Mouse (Mus musculus) heart, embryonic 16.5 days (tissue): Measurements from ENCODE around the gene Ccnl2. TPM values are rescaled to one million over a fixed set of nuclear protein-coding genes. Genes with fewer than 3 reads are reported as not detected.

Source experiments
- ATAC-seq: fragments of 200-750 bp; cut with Nextera tagmentation; replicated peaks from 2 replicates; pipeline ENCODE4 v1.8.0; 2017; ENCODE audit warnings: moderate number of reproducible peaks; ENCODE audit not compliant: insufficient read depth, low FRiP score; ENCODE audit errors: extremely low read depth
- H3K27ac ChIP-seq: fragments of 300-500 bp; sonication (generic); 2 replicates; pipeline ENCODE4 v1.5.1; 2014; ENCODE audit warnings: mild to moderate bottlenecking, low read length, control low read depth, moderate library complexity
- H3K27me3 ChIP-seq: fragments of 300-500 bp; sonication (generic); 2 replicates; pipeline ENCODE4 v1.6.1; 2014; ENCODE audit warnings: low read length, mixed read lengths; ENCODE audit not compliant: control insufficient read depth, insufficient read depth
- H3K36me3 ChIP-seq: fragments of 300-500 bp; sonication (generic); 2 replicates; pipeline ENCODE4 v1.6.1; 2014; ENCODE audit not compliant: control insufficient read depth, insufficient read depth
- H3K4me1 ChIP-seq: fragments of 300-500 bp; sonication (generic); 2 replicates; pipeline ENCODE4 v1.6.1; 2014; ENCODE audit warnings: low read length, mixed read lengths; ENCODE audit not compliant: control insufficient read depth, insufficient read depth
- H3K4me2 ChIP-seq: fragments of 300-500 bp; sonication (generic); 2 replicates; pipeline ENCODE4 v1.6.1; 2014; ENCODE audit warnings: low read depth, mild to moderate bottlenecking, control low read depth, low read length
- H3K4me3 ChIP-seq: fragments of 300-500 bp; sonication (generic); 2 replicates; pipeline ENCODE4 v1.5.1; 2014; ENCODE audit warnings: mild to moderate bottlenecking, control low read depth, low read length
- H3K9ac ChIP-seq: fragments of 300-500 bp; sonication (generic); 2 replicates; pipeline ENCODE4 v1.6.1; 2014; ENCODE audit warnings: low read length, control low read depth
- H3K9me3 ChIP-seq: fragments of 300-500 bp; sonication (generic); replicated peaks from 2 replicates; pipeline ENCODE4 v1.6.1; 2016; ENCODE audit warnings: low read length; ENCODE audit not compliant: control insufficient read depth
- WGBS: fragments of 180-500 bp; shearing (Covaris S2); extraction: QIAGEN DNeasy Blood & Tissue Kit; methylation state at CpG from one replicate; pipeline ENCODE4 v1.1.7; 2014; 5-methylcytosine and 5-hydroxymethylcytosine counted together
- polyA plus RNA-seq: library from polyadenylated mRNA; unstranded; fragments of >200 nt; fragmentation: Nextera tagmentation; extraction: Ambion mirVana; gene quantifications from 2 replicates; pipeline ENCODE4 v1.2.1, GENCODE M21; 2015

Gene Ccnl2
- 126 and 129 TPM in 2 replicates for polyA plus RNA-seq

- H3K36me3 ChIP-seq = peaks cover 66% of the 10 kb centered on the region
- peak within 1 kb of the TSS; percentile 98 for H3K9ac ChIP-seq
- no peaks in the 10 kb centered on the region for H3K9me3 ChIP-seq
- peak within 1 kb of the TSS; percentile 83 for H3K4me2 ChIP-seq
- H3K27ac ChIP-seq = peak within 1 kb of the TSS; percentile 97
- under 1% methylated on average over 60 of the region's 60 CpGs for WGBS
- H3K4me1 ChIP-seq = peaks cover 16% of the 10 kb centered on the region
- H3K27me3 ChIP-seq = no peaks in the 10 kb centered on the region
- peak within 1 kb of the TSS; percentile 98 for H3K4me3 ChIP-seq
- peak; percentile 99 for ATAC-seq
Measured at GRCm38 (mm10) chr4:155811929-155812664, at the start of gene Ccnl2. Gene Ccnl2 (plus strand): TSS chr4:155812489.

GRCm38 (mm10) chr4:155769496-155769879 is 42.8 kb upstream of the Ccnl2 start:
- Histone ChIP-seq H3K9ac (peak overlapping the region; percentile 85), H3K27ac (no peak overlapping the region), H3K36me3 (no peaks in the 10 kb centered on the region), H3K27me3 (peaks cover 20% of the 10 kb centered on the region), H3K4me1 (peaks cover 12% of the 10 kb centered on the region), H3K9me3 (no peaks in the 10 kb centered on the region), H3K4me3 (peak overlapping the region; percentile 65), H3K4me2 (peak overlapping the region; percentile 92)
- 56% methylated on average over 5 of the region's 5 CpGs for WGBS
- ATAC-seq = no peak

GRCm38 (mm10) chr4:155769880-155770512 is 42.3 kb upstream of the Ccnl2 start:
- Histone ChIP-seq H3K4me2 (peak overlapping the region; percentile 92), H3K4me3 (peak overlapping the region; percentile 65), H3K9me3 (no peaks in the 10 kb centered on the region), H3K36me3 (no peaks in the 10 kb centered on the region), H3K27ac (peak overlapping the region; percentile 81), H3K27me3 (peaks cover 22% of the 10 kb centered on the region), H3K9ac (peak overlapping the region; percentile 85), H3K4me1 (peaks cover 16% of the 10 kb centered on the region)
- ATAC-seq = peak; percentile 86
- WGBS = 0% methylated on average over 39 of the region's 39 CpGs

- 41% methylated on average over 24 of the region's 24 CpGs for WGBS
- H3K9me3 ChIP-seq = no peaks in the 10 kb centered on the region
- peak overlapping the region; percentile 92 for H3K4me2 ChIP-seq
- peak overlapping the region; percentile 85 for H3K9ac ChIP-seq
- peak overlapping the region; percentile 65 for H3K4me3 ChIP-seq
- no peaks in the 10 kb centered on the region for H3K36me3 ChIP-seq
- H3K27me3 ChIP-seq = peaks cover 22% of the 10 kb centered on the region
- peaks cover 22% of the 10 kb centered on the region for H3K4me1 ChIP-seq
- no peak overlapping the region for H3K27ac ChIP-seq
- no peak for ATAC-seq
Measured at GRCm38 (mm10) chr4:155770626-155771025, 41.7 kb upstream of the Ccnl2 start.

- Histone ChIP-seq H3K9ac (no peak overlapping the region), H3K4me3 (no peak overlapping the region), H3K27me3 (peaks cover 22% of the 10 kb centered on the region), H3K36me3 (no peaks in the 10 kb centered on the region), H3K27ac (no peak overlapping the region), H3K9me3 (no peaks in the 10 kb centered on the region), H3K4me1 (peaks cover 31% of the 10 kb centered on the region), H3K4me2 (no peak overlapping the region)
- WGBS = 72% methylated on average over 2 of the region's 2 CpGs
- no peak for ATAC-seq
Measured at GRCm38 (mm10) chr4:155771706-155772105, 40.6 kb upstream of the Ccnl2 start.

- Histone ChIP-seq H3K9ac (no peak overlapping the region), H3K27ac (no peak overlapping the region), H3K27me3 (peaks cover 22% of the 10 kb centered on the region), H3K4me2 (no peak overlapping the region), H3K9me3 (no peaks in the 10 kb centered on the region), H3K36me3 (no peaks in the 10 kb centered on the region), H3K4me3 (no peak overlapping the region), H3K4me1 (peaks cover 38% of the 10 kb centered on the region)
- no peak for ATAC-seq
- 86% methylated on average over 13 of the region's 13 CpGs for WGBS
Measured at GRCm38 (mm10) chr4:155772786-155773185, 39.5 kb upstream of the Ccnl2 start.

GRCm38 (mm10) chr4:155773335-155774078 is 38.8 kb upstream of the Ccnl2 start:
- 0 out of 2 replicates have a peak overlapping the region, but pooled peaks have one; percentile 49 for H3K9ac ChIP-seq
- H3K27ac ChIP-seq = no peak overlapping the region
- H3K4me1 ChIP-seq = peaks cover 41% of the 10 kb centered on the region
- H3K27me3 ChIP-seq = peaks cover 22% of the 10 kb centered on the region
- no peaks in the 10 kb centered on the region for H3K9me3 ChIP-seq
- H3K4me3 ChIP-seq = peak overlapping the region; percentile 42
- 29% methylated on average over 5 of the region's 5 CpGs for WGBS
- peak overlapping the region; percentile 65 for H3K4me2 ChIP-seq
- no peaks in the 10 kb centered on the region for H3K36me3 ChIP-seq
- no peak for ATAC-seq

- Histone ChIP-seq H3K4me2 (peak within 1 kb of the TSS; percentile 65), H3K4me1 (peaks cover 41% of the 10 kb centered on the region), H3K9me3 (no peaks in the 10 kb centered on the region), H3K27ac (peak within 1 kb of the TSS; percentile 86), H3K36me3 (no peaks in the 10 kb centered on the region), H3K4me3 (peak within 1 kb of the TSS; percentile 42), H3K27me3 (peaks cover 22% of the 10 kb centered on the region), H3K9ac (peak within 1 kb of the TSS; percentile 49)
- under 1% methylated on average over 35 of the region's 35 CpGs for WGBS
- ATAC-seq = peak; percentile 77
Measured at GRCm38 (mm10) chr4:155774280-155774754, 38.0 kb upstream of the Ccnl2 start, which contains the start of gene Vwa1. Gene Vwa1 (minus strand): TSS chr4:155774698.
